Mouse (Mus musculus): ENCODE measurements around the gene Slc25a14. TPM values are rescaled to one million over a fixed set of nuclear protein-coding genes. Genes with fewer than 3 reads are reported as not detected.

Slc25a14 gene
- polyA plus RNA-seq, 2 experiments from 2014 or later: 11.9 to 12.6 TPM

Other genes starting within 250 kb of the Slc25a14 start
- gene Elf4, start 160.3 kb upstream of the Slc25a14 start, polyA plus RNA-seq (2017; shearing (Covaris generic)): 10 to 100 TPM; 29.1 to 30.6 TPM
- 10 to 100 TPM; 30.9 to 40.1 TPM for gene Aifm1, start 109.8 kb upstream of the Slc25a14 start, polyA plus RNA-seq (2017; shearing (Covaris generic))
- 1 to 10 TPM; 1.0 to 1.4 TPM for gene Rab33a, start 104.1 kb upstream of the Slc25a14 start, polyA plus RNA-seq (2017; shearing (Covaris generic))
- 10 to 100 TPM; 15.6 to 17.7 TPM for gene Zfp280c, start 28.9 kb upstream of the Slc25a14 start, polyA plus RNA-seq (2017; shearing (Covaris generic))
- gene Gpr119, start 51.1 kb downstream of the Slc25a14 start, polyA plus RNA-seq (2017; shearing (Covaris generic)): not detected
- gene Rbmx2, start 71.6 kb downstream of the Slc25a14 start, polyA plus RNA-seq (2017; shearing (Covaris generic)): 10 to 100 TPM in 1 of 2 experiments, 1 to 10 TPM in 1; 8.2 to 19.8 TPM